Mouse (Mus musculus): ENCODE data around the gene Irak2. TPM values are rescaled to one million over a fixed set of nuclear protein-coding genes. Genes with fewer than 3 reads are reported as not detected.

Irak2 gene
- total and polyA plus RNA-seq, 3 experiments = 30.0 to 39.5 (median 32.5) TPM

DNA sequence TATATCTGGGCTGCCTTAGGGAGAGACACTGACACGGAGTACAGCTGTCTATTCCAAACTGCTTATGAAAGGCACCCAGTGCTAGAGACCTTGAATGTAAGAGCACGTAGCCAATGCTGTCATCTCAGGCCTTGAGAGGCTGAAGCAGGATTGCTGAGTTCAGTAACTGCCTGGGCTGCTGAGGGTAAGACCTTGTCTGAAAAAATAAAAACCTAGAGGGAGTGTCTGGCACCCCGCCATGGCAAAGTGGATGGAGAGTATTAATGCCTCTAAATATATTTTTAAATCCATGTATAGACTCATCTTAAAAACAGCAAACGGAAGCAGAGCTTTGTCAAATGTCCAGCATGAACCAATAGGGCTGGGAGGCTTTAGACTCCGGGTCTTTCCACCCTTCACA, 38.4 kb upstream of the Irak2 start:
- dilution Hi-C loops (cut with MboI; ENCODE audit: extremely low pct_ligation_motif_present, extremely low pct_unique_long_range_greater_than_20kb, low sequenced_read_pairs) (no loop called here), in situ Hi-C loops (cut with MboI; ENCODE audit: low pct_ligation_motif_present, low pct_unique_long_range_greater_than_20kb, low sequenced_read_pairs) (no loop called here)
- Histone ChIP-seq H3K4me3 (replicated peaks in 1 of 3; ENCODE audit: low read depth in 2 of 3, low read length in 2 of 3, poor library complexity in 1 of 3) (no peak overlapping the region), H3K27me3 (replicated peaks) (no peaks in the 10 kb centered on the region), H3K4me2 (ENCODE audit: insufficient read depth, low read depth, poor library complexity, severe bottlenecking) (no peak overlapping the region), H3K79me2 (replicated peaks; ENCODE audit: control insufficient read depth, extremely low read depth, insufficient read depth, poor library complexity, severe bottlenecking) (peaks cover 2% of the 10 kb centered on the region; the same call in 1 of the 2 replicates), H3K27ac (ENCODE audit: insufficient read depth, low read depth) (no peak overlapping the region), H3K4me1 (ENCODE audit: control insufficient read depth in 1 of 2, insufficient read depth in 2 of 2) (peaks cover 0 to 5% of the 10 kb centered on the region in 2 experiments; a peak in 1 of 4 replicates), H3K9ac (ENCODE audit: insufficient read depth, low read depth) (no peak overlapping the region), H3K36me3 (replicated peaks in 1 of 2; ENCODE audit: control insufficient read depth in 1 of 2, insufficient read depth in 1 of 2, low read length in 1 of 2) (peaks cover 24 to 51% of the 10 kb centered on the region in 2 experiments), H3K9me3 (replicated peaks; ENCODE audit: low read length) (no peaks in the 10 kb centered on the region)
- DNase-seq (ENCODE audit: extremely low read depth) = no peak
- no peak for TF ChIP-seq ELF1 (IDR thresholded peaks at IDR 0.05; ENCODE audit: low read depth, low read length)
- no peak for TF ChIP-seq TBP (conservative IDR thresholded peaks at IDR 0.05; ENCODE audit: low read depth, low read length)
- no peak for TF ChIP-seq JUN (IDR thresholded peaks at IDR 0.05; ENCODE audit: insufficient read depth, low read depth, low read length)
- no peak for TF ChIP-seq NRF1 (IDR thresholded peaks at IDR 0.05; ENCODE audit: low read depth, low read length)
- no peak for TF ChIP-seq MYC (IDR thresholded peaks at IDR 0.05; ENCODE audit: low read depth, low read length)
- TF ChIP-seq SIN3A (IDR thresholded peaks at IDR 0.05; ENCODE audit: low read length) = no peak
- TF ChIP-seq NELFE (IDR thresholded peaks at IDR 0.05; ENCODE audit: low read depth, low read length) = no peak
- no peak for TF ChIP-seq EP300 (IDR thresholded peaks at IDR 0.05; ENCODE audit: low read length)
- TF ChIP-seq HCFC1 (IDR thresholded peaks at IDR 0.05; ENCODE audit: low read depth, low read length) = no peak
- no peak for TF ChIP-seq MAZ (IDR thresholded peaks at IDR 0.05; ENCODE audit: low read depth, low read length)
- TF ChIP-seq ZNF384 (IDR thresholded peaks at IDR 0.05; ENCODE audit: low read depth, low read length) = no peak
- no peak for TF ChIP-seq POLR2AphosphoS2 (IDR thresholded peaks at IDR 0.05; ENCODE audit: low read depth, low read length)
- TF ChIP-seq ETS1 (conservative IDR thresholded peaks at IDR 0.05; ENCODE audit: low read depth, low read length) = no peak
- no peak for TF ChIP-seq TCF12 (IDR thresholded peaks at IDR 0.05; ENCODE audit: low read depth, low read length)
- no peak for TF ChIP-seq RAD21 (IDR thresholded peaks at IDR 0.05; ENCODE audit: low read depth, low read length)
- TF ChIP-seq ZMIZ1 (IDR thresholded peaks at IDR 0.05; ENCODE audit: low read depth, low read length) = no peak

DNA sequence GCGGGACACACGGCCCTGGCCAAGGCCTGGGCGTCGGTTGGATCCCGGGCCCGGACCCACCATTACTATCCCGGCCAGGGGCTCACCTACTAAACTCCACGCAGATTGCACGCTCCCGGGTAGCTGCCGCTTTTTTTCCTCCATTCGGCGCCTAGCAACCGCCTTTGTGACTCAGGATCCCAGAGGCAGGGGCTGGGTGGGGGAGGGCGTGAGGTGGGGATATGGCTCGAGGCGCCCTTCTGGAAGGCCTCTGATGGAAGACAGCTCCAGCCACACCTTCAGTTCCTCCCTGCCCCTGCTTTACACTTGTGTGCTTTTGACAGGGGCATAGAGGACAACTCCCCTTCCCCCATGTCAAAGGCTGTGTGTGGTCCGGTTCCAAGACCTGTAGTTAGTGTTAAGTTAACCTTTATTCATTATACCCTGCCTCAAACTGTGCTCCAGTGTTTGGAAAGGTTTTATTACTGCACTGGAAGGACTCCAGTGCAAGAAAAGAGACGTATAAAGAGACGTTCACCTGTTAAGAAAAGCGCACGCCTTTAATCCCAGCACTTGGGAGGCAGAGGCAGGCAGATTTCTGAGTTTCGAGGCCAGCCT, 37.6 kb upstream of the Irak2 start, which contains the start of gene Fancd2os:
Gene Fancd2os (minus strand): TSS at position 173 of the 597 bp plus-strand sequence.
- dilution Hi-C loops (cut with MboI; ENCODE audit: extremely low pct_ligation_motif_present, extremely low pct_unique_long_range_greater_than_20kb, low sequenced_read_pairs) (no loop called here), in situ Hi-C loops (cut with MboI; ENCODE audit: low pct_ligation_motif_present, low pct_unique_long_range_greater_than_20kb, low sequenced_read_pairs) (no loop called here)
- Histone ChIP-seq H3K27me3 (replicated peaks) (no peaks in the 10 kb centered on the region), H3K9me3 (replicated peaks; ENCODE audit: low read length) (no peaks in the 10 kb centered on the region), H3K27ac (ENCODE audit: insufficient read depth, low read depth) (no peak within 1 kb of the TSS), H3K36me3 (replicated peaks in 1 of 2; ENCODE audit: control insufficient read depth in 1 of 2, insufficient read depth in 1 of 2, low read length in 1 of 2) (peaks cover 22 to 45% of the 10 kb centered on the region in 2 experiments), H3K4me1 (ENCODE audit: control insufficient read depth in 1 of 2, insufficient read depth in 2 of 2) (peaks cover 0 to 5% of the 10 kb centered on the region in 2 experiments; a peak in 1 of 4 replicates), H3K79me2 (replicated peaks; ENCODE audit: control insufficient read depth, extremely low read depth, insufficient read depth, poor library complexity, severe bottlenecking) (peaks cover 10% of the 10 kb centered on the region), H3K4me3 (replicated peaks in 1 of 3; ENCODE audit: low read depth in 2 of 3, low read length in 2 of 3, poor library complexity in 1 of 3) (no peak within 1 kb of the TSS), H3K4me2 (ENCODE audit: insufficient read depth, low read depth, poor library complexity, severe bottlenecking) (no peak within 1 kb of the TSS), H3K9ac (ENCODE audit: insufficient read depth, low read depth) (no peak within 1 kb of the TSS)
- TF ChIP-seq ZMIZ1 (IDR thresholded peaks at IDR 0.05; ENCODE audit: low read depth, low read length) (no peak), TCF12 (IDR thresholded peaks at IDR 0.05; ENCODE audit: low read depth, low read length) (no peak), ZNF384 (IDR thresholded peaks at IDR 0.05; ENCODE audit: low read depth, low read length) (no peak), E2F4 (IDR thresholded peaks at IDR 0.05; ENCODE audit: insufficient replicate concordance, low read depth, low read length) (no peak), POLR2A (IDR thresholded peaks at IDR 0.05; ENCODE audit: low read depth, low read length) (no peak), USF2 (conservative IDR thresholded peaks at IDR 0.05; ENCODE audit: low read depth, low read length) (no peak), CHD1 (IDR thresholded peaks at IDR 0.05; ENCODE audit: low read depth, low read length) (no peak), USF1 (IDR thresholded peaks at IDR 0.05; ENCODE audit: low read depth, low read length) (no peak), ZKSCAN1 (IDR thresholded peaks at IDR 0.05; ENCODE audit: borderline replicate concordance, low read depth, low read length) (no peak), MAFK (IDR thresholded peaks at IDR 0.05; ENCODE audit: insufficient replicate concordance, low read length) (no peak), GABPA (IDR thresholded peaks at IDR 0.05; ENCODE audit: insufficient replicate concordance, low read depth, low read length) (no peak), IRF4 (IDR thresholded peaks at IDR 0.05; ENCODE audit: low read depth, low read length) (no peak), RAD21 (IDR thresholded peaks at IDR 0.05; ENCODE audit: low read depth, low read length) (no peak), MYC (IDR thresholded peaks at IDR 0.05; ENCODE audit: low read depth, low read length) (no peak), POLR2AphosphoS2 (IDR thresholded peaks at IDR 0.05; ENCODE audit: low read depth, low read length) (no peak), ZC3H11A (IDR thresholded peaks at IDR 0.05; ENCODE audit: low read depth, low read length) (no peak), NRF1 (IDR thresholded peaks at IDR 0.05; ENCODE audit: low read depth, low read length) (no peak), MXI1 (IDR thresholded peaks at IDR 0.05; ENCODE audit: low read depth, low read length) (no peak), RCOR1 (conservative IDR thresholded peaks at IDR 0.05; ENCODE audit: low read depth, low read length) (no peak)
- no peak for DNase-seq (ENCODE audit: extremely low read depth)
